Mouse (Mus musculus) cerebellum, adult 9-11 months (tissue): ENCODE measurements around the gene Brdt.

Experiments used
- DNase-seq: peaks from one replicate; pipeline ENCODE4 v3.0.0; 2022

The Brdt gene

GRCm38 (mm10) chr5:107330916-107331421 lies at the start of gene Brdt:
Brdt (plus strand) TSS chr5:107331159.
- no peak for DNase-seq

GRCm38 (mm10) chr5:107282561-107283307 lies 48.2 kb upstream of the Brdt start:
- peak; percentile 54 for DNase-seq

- DNase-seq, result peak; percentile 17
Observed at GRCm38 (mm10) chr5:107283935-107284524, 46.9 kb upstream of the Brdt start.

- DNase-seq, result peak; percentile 11
Observed at GRCm38 (mm10) chr5:107285563-107285962, 45.4 kb upstream of the Brdt start.

DNA sequence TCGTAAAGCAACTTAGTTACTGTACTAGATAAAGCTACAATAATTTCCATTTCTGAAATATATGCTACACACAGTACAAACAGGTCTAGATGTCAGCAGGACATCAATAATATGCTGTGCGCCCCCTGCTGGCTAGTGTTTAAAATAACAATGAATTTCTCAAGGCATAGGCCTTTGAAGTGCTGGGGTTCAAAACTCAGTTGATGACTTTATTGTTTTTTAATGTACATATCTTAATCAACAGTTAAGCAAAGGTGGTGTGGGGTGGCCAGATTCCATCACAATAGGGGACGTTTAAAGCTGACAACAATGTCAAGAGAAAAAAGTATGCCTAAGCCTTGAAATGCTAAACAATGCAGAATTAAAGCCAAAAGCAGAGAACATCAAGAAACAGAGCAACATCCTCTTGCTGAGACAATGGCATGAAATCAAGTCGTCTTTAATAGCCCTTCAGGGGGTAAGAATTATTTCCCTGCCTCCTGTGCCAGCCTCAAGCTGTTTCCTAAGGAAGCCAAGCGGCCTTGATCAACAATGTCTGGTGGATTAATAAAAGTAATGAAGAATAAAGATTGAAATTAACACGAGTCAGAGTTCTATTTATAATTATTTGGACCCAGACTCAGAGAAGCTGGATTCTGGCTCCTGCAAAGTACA lies 43.6 kb upstream of the Brdt start:
- DNase-seq, result peak; percentile 66

GRCm38 (mm10) chr5:107287908-107288267 lies 43.1 kb upstream of the Brdt start:
- DNase-seq, result peak; percentile 25

DNA sequence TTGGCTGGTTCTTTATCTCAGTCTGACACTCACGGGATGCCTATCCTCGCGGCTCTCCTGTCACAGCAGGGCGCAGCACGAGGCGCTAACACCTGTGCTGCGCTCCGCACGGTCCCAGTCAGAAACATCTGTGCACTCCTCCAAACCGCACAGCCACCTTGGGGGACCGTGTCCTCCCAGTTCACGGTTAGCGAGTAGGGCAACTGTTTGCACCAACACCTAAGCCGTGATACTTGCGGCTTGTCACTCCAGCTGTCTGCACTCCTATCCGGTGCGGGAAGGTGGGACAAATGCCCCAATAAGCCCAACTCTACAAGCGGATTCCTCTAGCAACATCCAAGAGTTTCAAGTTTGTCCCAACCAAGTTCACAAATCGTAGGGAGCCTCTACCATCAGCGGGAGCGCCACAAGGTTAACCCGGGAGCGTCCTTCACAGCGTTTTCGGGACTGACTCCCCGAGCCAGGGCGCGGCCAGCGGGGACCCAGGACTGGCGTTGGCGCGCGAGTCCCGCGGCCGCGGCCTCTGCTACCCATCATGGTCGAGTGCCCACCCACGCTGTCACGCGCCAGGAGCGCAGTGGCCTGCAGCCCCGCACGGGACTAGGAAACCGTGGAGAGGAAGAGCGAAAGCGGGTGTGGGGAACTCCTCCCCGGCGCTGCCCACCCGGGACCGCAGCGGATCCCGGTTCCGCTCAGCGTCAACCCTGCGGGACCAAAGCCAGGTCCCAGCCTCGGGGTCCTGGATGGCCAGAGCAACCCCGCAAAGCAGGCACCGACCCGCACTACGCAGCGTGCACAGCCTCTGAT lies 42.3 kb upstream of the Brdt start:
- DNase-seq, result peak; percentile 51

DNA sequence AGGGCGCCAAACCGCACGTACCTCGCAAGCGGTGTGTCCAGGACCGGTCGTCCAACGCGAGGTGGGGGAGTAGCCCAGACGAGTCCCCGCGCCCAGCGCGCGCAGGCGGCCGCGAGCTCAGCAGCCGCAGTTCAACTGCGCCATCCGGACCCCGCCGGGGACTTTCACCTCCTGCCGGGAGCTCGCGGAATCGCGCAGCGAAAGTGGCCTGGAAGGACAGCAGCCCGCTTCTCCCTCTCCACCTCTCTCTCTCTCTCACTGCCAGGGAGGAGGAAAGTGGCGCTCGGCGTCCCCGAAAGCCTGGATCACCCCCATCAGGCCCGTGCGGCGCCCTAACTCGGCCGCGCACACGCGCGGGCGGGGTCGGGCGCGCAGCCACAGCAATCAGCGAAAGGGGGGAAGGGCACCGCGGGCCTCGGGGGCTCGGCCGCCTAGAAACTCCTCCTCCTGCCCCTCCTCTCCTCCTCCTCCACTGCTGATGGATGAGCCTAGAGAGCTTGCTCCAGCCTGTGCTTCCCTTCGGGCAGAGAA lies 41.7 kb upstream of the Brdt start, which contains the start of gene Tgfbr3:
Gene Tgfbr3, minus strand, starts transcription at position 396 of the 531 bp plus-strand sequence.
- peak; percentile 90 for DNase-seq

- no peak for DNase-seq
Observed at GRCm38 (mm10) chr5:107289986-107290385, 41.0 kb upstream of the Brdt start.

DNA sequence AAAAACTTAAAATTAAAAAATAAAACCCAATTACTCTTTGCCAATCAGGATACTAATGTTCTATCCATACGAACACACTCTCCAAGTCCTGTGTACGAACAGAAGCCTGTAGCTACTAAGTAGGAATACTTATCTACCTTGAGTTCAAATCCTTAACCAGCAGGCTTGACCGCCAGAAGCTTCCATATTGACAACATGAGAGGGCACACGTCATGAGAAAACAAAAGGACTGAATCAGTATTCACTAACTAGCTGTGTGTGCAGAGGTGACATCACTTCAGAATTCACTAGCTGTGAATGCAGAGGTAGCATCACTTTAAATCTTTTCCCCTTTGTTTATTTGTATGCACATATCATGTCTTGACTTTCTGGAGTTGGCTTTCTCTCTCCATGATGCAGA lies 36.9 kb upstream of the Brdt start:
- no peak for DNase-seq

- peak; percentile 38 for DNase-seq
Observed at GRCm38 (mm10) chr5:107295061-107295816, 35.7 kb upstream of the Brdt start.

GRCm38 (mm10) chr5:107295817-107296511 lies 35.0 kb upstream of the Brdt start:
- no peak for DNase-seq

DNA sequence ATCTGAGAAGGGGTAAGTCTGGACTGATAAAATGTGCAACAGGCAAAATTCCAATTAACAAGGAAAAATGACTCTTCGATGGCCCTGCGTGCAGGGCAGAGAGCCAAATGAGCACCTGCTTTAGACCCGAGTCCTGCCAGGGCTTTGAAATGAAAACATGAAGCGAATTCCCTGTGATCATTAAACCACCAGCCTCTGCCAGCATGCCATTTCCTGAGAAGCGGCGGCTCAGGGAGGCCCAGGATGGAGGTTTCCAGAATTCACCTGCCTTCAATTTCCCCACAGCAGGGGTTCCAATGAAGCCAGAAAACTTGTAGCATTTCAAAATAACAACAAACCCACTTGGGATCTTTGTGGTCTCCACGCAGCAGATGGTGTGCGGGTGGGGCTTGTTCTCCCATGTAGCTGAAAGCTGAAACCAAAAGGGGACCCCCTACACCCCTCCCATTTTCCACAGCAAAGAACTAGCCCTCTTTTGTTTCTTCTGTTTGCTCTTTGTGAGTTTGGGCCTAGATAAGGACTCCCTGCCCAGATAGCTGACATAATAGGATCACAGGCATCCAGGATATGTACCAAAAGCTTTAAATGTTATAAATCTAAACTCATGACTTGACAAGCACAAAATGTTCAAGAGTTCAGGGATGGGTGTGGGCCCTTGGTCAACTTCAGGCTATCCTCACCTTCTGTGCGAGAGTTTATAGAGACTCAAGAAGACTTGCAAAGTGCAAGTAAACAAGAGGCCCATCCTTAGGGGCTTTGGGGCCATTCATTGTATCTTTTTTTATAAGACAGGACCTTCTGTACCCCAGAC lies 34.2 kb upstream of the Brdt start:
- peak; percentile 86 for DNase-seq

DNA sequence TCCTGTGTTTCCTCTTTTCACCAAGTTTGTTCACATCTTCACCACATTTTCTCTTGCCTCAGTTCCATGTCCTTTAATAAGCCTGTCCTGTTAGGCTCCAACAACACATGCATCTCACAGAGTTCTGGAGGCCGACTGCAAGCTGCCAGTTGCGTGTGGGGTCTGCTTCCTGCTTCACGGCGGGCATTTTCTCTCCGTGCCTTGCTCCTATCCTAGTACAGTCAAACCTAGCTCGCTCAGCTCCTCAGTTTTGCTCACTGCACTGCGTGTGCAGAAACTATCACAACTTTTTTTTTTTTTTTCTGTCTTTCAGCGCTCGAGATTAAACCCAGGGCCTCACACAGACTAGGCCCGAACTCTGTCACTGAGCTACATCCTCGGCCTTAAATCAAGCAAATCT lies 32.1 kb upstream of the Brdt start:
- DNase-seq, result no peak

- DNase-seq, result no peak
Observed at GRCm38 (mm10) chr5:107303350-107303861, 27.6 kb upstream of the Brdt start.

DNA sequence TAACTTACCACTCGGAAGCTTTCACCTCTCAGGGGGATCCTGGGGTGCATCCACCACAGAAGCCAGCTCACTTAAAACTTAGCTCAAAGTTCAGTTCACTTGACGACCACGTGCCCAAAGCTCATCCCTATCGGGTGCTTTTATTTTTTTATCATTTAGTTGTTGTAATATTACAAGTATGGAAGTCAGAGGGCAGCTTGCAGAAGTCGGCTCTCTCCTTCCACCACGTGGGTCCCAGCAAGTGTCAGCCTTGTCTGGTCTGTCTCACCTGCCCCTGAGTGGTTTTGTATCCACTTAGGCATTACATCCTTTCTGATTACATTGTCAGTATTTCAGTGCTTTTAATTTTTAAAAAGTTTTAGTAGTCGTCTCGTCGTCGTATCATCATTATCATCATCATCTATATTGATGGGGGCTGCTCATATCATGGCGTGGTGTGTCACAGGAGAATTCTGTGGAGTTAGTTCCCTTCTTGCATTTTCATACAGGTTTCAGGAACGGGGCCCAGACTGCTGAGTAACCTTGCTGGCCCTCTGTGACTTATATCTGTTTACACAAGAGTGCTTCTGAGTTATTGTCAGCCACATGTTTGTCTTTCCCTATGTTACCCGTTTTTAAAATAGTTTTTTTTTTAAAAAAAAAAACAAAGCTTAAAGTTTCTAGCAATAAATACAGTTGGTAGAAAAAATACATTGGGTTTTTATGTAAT lies 26.7 kb upstream of the Brdt start:
- no peak for DNase-seq

- DNase-seq, result no peak
Observed at GRCm38 (mm10) chr5:107307432-107307831, 23.5 kb upstream of the Brdt start.

DNA sequence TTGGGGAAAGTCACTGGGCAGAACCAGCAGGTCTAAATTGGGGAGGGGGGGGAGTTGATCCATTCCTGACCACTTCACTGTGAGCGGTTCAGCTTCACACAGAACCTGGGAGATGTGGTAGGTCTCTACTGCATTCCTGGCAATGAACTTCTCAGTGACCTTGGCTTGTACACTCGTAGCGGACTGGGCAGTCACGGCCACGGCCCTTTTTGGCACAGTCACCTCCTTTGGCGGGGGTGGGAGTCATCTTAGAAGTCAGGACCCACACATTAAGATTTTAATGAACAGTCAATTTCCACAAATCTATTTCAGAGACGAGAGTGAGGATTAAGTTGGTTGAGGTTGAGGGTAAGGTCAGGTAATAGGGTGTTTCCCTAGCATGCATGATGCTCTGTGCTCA lies 13.8 kb upstream of the Brdt start:
- DNase-seq, result no peak

DNA sequence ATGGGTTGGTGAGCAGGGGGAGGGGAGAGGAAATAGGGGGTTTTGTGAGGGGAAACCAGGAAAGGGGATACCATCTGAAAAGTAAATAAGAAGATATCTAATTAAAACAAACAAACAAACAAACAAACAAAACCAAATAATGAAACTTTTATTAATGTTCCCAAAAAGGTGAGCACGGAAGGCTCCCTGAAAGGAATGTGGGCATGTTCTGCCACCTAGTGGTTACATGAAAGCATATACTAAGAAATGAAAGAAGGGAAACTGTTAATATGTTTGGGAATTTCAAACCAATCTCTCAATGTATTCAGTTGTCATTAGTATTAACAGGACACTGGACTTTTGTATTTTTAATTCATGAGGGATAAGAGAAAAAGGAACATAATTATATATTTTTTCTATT lies 10.3 kb upstream of the Brdt start:
- no peak for DNase-seq

GRCm38 (mm10) chr5:107340404-107340803 lies 9.4 kb downstream of the Brdt start:
- no peak for DNase-seq
